Mouse (Mus musculus): ENCODE measurements around the gene Gm20458. TPM values are rescaled to one million over a fixed set of nuclear protein-coding genes. Genes with fewer than 3 reads are reported as not detected.
A peak's percentile ranks its signal among the peaks of the same experiment; 100 is the strongest.

The Gm20458 gene
- polyA plus RNA-seq, 1 experiment from 2014 or later, result 17.6 TPM

DNA sequence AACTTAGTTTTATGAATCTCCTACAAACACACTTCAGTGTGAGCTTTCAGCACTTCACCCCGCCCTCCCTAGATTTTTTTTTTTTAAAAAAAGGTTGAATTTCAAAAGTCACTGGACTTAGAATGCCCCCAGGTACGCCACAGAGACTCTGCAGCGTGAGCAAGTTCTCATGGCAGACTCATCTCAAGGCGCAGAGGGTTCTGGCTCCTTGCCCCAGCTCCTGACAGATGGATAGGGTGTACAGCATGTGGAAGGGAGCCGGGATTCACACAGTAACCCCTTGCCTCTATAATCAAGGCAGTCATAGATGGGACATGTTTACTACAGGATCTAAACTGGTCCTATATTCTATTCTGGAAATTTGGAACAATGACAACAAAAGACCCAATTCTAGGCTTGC, 35.4 kb upstream of the Gm20458 start:
- H3K4me1 ChIP-seq, result peaks cover 8% of the 10 kb centered on the region
- H3K4me3 ChIP-seq, result no peak overlapping the region
- no peak for ATAC-seq (ENCODE audit: borderline replicate concordance, extremely low read depth, low FRiP score, low TSS enrichment)
- no peak overlapping the region for H3K27ac ChIP-seq
- WGBS, result 67% methylated on average over 5 of the region's 5 CpGs
- H3K27me3 ChIP-seq, result no peaks in the 10 kb centered on the region
- H3K4me2 ChIP-seq, result no peak overlapping the region
- no peak overlapping the region for H3K9ac ChIP-seq
- no peaks in the 10 kb centered on the region for H3K9me3 ChIP-seq
- peaks cover 50% of the 10 kb centered on the region for H3K36me3 ChIP-seq

DNA sequence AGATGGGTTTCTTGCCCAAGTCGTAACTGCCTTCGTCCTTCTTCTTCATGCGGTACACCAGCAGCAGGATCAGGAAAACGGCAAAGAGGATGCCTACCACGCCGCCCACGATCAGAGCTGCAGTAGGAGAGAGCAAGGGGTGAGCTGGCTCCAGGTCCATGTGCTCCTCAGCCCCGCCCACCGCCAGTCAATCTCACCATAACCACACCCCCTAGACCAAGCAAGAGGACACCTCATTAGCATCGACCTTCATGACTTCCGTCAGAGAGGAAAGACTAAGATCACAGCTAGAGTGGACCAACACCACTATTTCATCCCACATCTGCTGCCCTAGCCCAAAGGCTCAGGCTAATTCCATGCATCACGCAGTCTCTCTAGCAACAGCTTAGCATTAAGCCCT, 34.6 kb upstream of the Gm20458 start:
- Histone ChIP-seq H3K4me1 (peaks cover 15% of the 10 kb centered on the region), H3K9me3 (no peaks in the 10 kb centered on the region), H3K4me2 (no peak overlapping the region), H3K9ac (no peak overlapping the region), H3K27ac (no peak overlapping the region), H3K4me3 (no peak overlapping the region), H3K36me3 (peaks cover 50% of the 10 kb centered on the region), H3K27me3 (no peaks in the 10 kb centered on the region)
- ATAC-seq (ENCODE audit: borderline replicate concordance, extremely low read depth, low FRiP score, low TSS enrichment), result 0 out of 2 replicates have a peak, but pooled peaks have one; percentile 10
- 29% methylated on average over 12 of the region's 12 CpGs for WGBS

DNA sequence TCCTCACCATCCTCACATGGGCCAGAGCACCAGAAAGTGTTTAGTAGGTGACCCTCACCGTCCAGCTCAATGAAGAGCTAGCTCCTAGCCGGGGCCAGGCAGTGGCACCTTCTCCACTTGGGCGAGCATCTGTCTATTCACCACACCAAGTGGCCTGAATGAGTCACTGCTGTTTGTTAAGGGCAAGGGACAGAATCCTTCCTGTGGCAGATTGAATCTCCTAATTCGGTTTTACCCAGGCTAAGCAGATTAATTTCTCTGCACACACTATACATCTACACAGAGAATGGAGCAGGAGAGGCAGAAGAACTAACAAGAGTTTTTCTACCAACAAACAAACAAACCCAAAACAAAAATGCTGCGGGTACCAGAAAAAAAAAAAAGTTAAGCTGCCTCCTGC, 33.8 kb upstream of the Gm20458 start:
- Histone ChIP-seq H3K27me3 (no peaks in the 10 kb centered on the region), H3K27ac (no peak overlapping the region), H3K4me1 (peaks cover 23% of the 10 kb centered on the region), H3K4me2 (no peak overlapping the region), H3K4me3 (no peak overlapping the region), H3K9me3 (no peaks in the 10 kb centered on the region), H3K9ac (no peak overlapping the region), H3K36me3 (peaks cover 50% of the 10 kb centered on the region)
- no peak for ATAC-seq (ENCODE audit: borderline replicate concordance, extremely low read depth, low FRiP score, low TSS enrichment)
- WGBS, result 78% methylated on average over 5 of the region's 5 CpGs

DNA sequence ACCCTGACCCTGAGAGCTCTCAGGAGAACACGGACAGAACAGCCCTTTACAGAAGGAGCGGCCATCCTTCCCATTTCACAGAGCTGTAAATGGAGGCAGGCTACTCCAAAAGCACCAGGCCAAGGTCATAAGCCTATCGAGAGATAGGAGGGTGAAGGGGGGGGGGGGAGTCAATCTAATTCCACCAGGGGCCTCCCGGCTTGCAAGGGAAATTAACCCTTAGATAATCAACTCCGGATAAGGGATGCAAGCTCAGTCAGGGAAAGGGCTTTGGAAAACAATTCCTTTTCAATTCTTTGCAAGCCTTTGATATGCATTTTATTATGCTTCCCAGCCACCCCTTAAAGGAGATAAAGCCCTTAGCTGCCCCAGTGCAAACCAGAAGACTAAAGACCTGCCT, 32.3 kb upstream of the Gm20458 start:
- H3K4me1 ChIP-seq, result peaks cover 38% of the 10 kb centered on the region
- WGBS, result 44% methylated on average over 5 of the region's 5 CpGs
- H3K9me3 ChIP-seq, result no peaks in the 10 kb centered on the region
- no peak overlapping the region for H3K27ac ChIP-seq
- H3K4me2 ChIP-seq, result no peak overlapping the region
- H3K4me3 ChIP-seq, result no peak overlapping the region
- peaks cover 49% of the 10 kb centered on the region for H3K36me3 ChIP-seq
- no peak for ATAC-seq (ENCODE audit: borderline replicate concordance, extremely low read depth, low FRiP score, low TSS enrichment)
- no peaks in the 10 kb centered on the region for H3K27me3 ChIP-seq
- H3K9ac ChIP-seq, result no peak overlapping the region

DNA sequence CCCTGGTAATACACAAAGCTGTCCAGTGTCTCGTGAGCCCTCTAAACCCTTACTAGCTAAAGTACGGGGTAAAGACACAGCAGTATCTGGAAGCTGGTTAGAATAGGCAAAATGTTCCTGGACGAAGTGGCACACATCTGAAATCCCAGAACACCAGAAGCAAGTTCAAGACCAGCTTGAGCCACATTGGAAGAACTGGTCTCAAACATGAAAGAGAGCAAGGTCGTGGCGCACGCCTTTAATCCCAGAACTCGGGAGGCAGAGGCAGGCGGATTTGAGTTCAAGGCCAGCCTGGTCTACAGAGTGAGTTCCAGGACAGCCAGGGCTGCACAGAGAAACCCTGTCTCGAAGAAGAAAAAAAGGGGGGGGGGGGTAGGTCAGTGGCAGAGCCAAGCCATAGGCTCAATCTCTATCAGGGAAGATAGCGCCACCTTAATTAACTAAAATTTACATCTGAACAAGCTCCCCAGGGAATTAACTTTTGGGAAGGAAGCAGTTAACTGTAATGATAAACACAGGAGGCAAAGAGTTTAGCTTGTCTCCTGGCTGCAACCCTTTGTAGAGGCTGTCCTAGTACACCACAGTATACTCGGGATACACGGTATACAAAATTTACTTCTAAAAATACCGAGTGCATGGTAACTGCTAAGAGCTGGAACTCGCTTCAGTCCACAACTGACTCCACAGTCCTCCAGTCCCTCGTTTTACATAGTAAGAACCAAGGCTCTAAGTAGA, 30.7 kb upstream of the Gm20458 start:
- H3K4me3 ChIP-seq, result no peak overlapping the region
- H3K4me2 ChIP-seq, result no peak overlapping the region
- H3K27ac ChIP-seq, result 0 out of 2 replicates have a peak overlapping the region, but pooled peaks have one; percentile 12
- peaks cover 36% of the 10 kb centered on the region for H3K36me3 ChIP-seq
- H3K27me3 ChIP-seq, result no peaks in the 10 kb centered on the region
- peaks cover 53% of the 10 kb centered on the region for H3K4me1 ChIP-seq
- WGBS, result 54% methylated on average over 15 of the region's 15 CpGs
- no peak overlapping the region for H3K9ac ChIP-seq
- no peak for ATAC-seq (ENCODE audit: borderline replicate concordance, extremely low read depth, low FRiP score, low TSS enrichment)
- no peaks in the 10 kb centered on the region for H3K9me3 ChIP-seq

DNA sequence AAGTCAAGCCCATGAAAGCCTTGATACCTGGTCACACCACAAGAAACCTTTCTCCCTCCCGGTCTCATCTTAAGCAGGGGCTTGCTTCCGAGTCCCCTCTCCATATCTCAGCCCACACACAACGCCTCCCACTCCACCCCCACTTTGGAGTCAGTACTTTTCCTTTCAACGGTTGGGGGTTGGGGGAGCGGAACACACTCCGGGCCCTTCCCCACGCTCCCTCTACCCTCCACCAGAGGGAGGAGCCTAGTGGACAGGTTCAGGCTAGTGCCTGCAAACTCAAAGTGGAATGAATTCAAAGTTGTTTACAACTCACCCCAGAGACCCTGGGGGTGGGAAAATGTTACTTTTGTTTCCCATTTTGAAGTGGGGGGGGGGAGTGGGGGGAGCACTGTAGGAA, 30.1 kb upstream of the Gm20458 start:
- H3K4me1 ChIP-seq, result peaks cover 59% of the 10 kb centered on the region
- peak overlapping the region; percentile 26; the same call in 1 of the 2 replicates for H3K4me2 ChIP-seq
- H3K9ac ChIP-seq, result no peak overlapping the region
- H3K9me3 ChIP-seq, result no peaks in the 10 kb centered on the region
- no peaks in the 10 kb centered on the region for H3K27me3 ChIP-seq
- no peak overlapping the region for H3K4me3 ChIP-seq
- WGBS, result 9% methylated on average over 7 of the region's 7 CpGs
- 0 out of 2 replicates have a peak overlapping the region, but pooled peaks have one; percentile 15 for H3K27ac ChIP-seq
- ATAC-seq (ENCODE audit: borderline replicate concordance, extremely low read depth, low FRiP score, low TSS enrichment), result no peak; the same call in 1 of the 2 replicates
- peaks cover 30% of the 10 kb centered on the region for H3K36me3 ChIP-seq

DNA sequence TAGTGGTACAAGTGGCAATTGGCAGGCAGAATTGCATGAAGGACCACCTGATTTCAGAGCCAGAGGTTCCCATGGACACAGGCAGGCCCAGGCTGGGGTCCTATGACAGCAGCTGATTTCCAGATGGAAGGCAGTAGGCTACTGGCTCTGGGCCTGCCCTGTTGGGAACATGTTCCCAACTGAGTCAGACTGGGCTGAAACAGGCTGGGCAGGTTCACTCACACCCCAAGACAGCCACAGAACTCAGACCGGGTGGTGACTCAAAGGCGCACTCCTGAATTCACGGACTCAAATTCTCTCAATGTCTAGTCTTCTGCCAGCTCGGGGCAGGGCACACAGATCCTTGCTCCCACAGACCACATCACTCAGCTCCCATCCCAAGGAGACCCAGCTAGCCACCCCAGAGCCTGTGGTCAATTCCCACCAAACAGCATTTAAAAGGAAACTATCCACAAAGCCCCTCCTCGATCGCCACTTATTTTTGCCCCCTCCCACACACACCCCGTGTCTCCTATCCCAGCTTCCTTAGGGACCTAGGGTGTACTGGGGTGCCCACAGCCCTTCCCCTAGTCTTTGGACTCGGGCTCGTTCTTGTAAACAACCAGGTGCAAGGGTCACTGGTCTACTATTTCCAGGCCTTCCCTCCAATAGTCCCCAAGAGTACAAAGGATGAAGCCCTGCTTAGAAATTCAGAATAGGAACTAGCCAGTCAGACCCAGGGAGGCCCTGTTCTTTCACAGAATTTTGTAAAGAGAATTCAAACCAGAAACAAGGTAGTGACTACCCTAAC, 28.9 kb upstream of the Gm20458 start:
- ATAC-seq (ENCODE audit: borderline replicate concordance, extremely low read depth, low FRiP score, low TSS enrichment), result no peak

DNA sequence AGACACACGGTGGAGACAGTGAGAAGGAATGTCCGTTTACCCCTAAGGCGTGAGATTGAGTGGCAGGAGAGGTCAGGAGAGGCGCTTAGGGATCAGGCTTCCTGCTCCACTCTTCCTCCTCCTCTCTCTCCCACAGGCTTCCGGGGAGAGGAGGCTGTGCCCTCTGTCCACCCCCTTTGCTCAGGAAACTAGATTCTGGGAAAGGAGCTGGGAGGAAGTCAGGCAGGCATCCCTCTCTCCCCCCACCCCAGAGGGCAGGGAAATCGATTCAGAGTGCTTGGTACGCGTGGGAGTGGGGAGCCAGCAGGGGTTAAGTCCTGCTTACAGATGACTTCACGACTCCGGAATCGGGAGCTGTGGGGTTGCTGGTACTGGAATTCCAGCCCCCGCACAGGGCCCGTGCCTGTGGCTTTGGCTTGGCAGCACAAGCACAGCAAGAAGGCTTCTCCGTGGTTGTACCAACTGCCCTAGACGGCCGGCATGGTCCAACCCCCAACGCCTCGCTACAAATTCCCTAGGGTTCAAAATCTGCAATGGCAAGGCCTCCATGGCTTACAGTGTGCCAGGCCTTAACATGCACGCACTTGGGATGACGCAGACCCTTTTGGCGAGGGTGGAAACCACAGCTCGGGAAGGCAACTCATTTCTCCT, 28.1 kb upstream of the Gm20458 start:
- Histone ChIP-seq H3K9me3 (no peaks in the 10 kb centered on the region), H3K27me3 (no peaks in the 10 kb centered on the region), H3K4me2 (peak overlapping the region; percentile 25), H3K4me3 (no peak overlapping the region; the same call in 1 of the 2 replicates), H3K9ac (0 out of 2 replicates have a peak overlapping the region, but pooled peaks have one; percentile 15), H3K27ac (peak overlapping the region; percentile 71), H3K36me3 (peaks cover 20% of the 10 kb centered on the region), H3K4me1 (peaks cover 74% of the 10 kb centered on the region)
- ATAC-seq (ENCODE audit: borderline replicate concordance, extremely low read depth, low FRiP score, low TSS enrichment), result 0 out of 2 replicates have a peak, but pooled peaks have one; percentile 21
- WGBS, result 23% methylated on average over 22 of the region's 22 CpGs

More for the DNA sequence above, 28.9 kb upstream of the Gm20458 start:
- no peak overlapping the region for H3K9ac ChIP-seq
- H3K4me1 ChIP-seq, result peaks cover 66% of the 10 kb centered on the region
- H3K4me2 ChIP-seq, result peak overlapping the region; percentile 25
- no peak overlapping the region for H3K4me3 ChIP-seq
- WGBS, result 45% methylated on average over 9 of the region's 9 CpGs
- H3K27me3 ChIP-seq, result no peaks in the 10 kb centered on the region
- H3K9me3 ChIP-seq, result no peaks in the 10 kb centered on the region
- peaks cover 25% of the 10 kb centered on the region for H3K36me3 ChIP-seq
- H3K27ac ChIP-seq, result peak overlapping the region; percentile 71

DNA sequence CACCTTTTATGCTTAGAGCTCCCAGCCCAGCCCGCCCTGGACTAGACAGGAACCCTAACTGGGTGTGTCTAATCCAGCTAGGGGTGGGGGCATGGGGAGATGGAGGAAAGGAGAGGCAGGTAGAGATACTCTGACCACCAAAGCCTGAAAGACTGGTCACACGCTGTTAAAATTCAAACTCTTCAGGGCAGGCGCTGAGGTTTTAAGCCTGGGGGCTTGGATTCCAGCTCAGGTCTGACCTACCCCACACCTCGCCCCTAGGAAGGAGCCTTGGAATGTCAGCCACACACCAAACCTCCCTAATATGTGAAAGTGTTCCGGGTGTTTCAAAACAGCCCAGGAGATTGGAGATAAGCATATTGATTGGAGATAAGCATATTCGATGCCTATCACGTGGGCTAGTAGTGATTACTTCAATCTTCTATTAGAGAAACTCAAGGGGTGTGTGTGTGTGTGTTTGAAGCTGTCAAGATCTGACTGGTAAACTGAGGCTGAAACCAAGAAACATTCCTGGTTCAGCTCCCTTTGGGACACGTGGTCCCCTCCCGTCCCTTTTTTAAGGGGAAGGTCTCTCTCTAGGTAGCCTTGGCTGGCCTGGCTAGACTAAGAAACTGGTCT, 27.4 kb upstream of the Gm20458 start:
- H3K4me3 ChIP-seq, result no peak overlapping the region
- H3K4me2 ChIP-seq, result peak overlapping the region; percentile 25
- peak overlapping the region; percentile 71; the same call in 1 of the 2 replicates for H3K27ac ChIP-seq
- no peak overlapping the region for H3K9ac ChIP-seq
- WGBS, result 63% methylated on average over 9 of the region's 9 CpGs
- peaks cover 13% of the 10 kb centered on the region for H3K36me3 ChIP-seq
- H3K27me3 ChIP-seq, result no peaks in the 10 kb centered on the region
- no peaks in the 10 kb centered on the region for H3K9me3 ChIP-seq
- H3K4me1 ChIP-seq, result peaks cover 79% of the 10 kb centered on the region
- no peak for ATAC-seq (ENCODE audit: borderline replicate concordance, extremely low read depth, low FRiP score, low TSS enrichment)

DNA sequence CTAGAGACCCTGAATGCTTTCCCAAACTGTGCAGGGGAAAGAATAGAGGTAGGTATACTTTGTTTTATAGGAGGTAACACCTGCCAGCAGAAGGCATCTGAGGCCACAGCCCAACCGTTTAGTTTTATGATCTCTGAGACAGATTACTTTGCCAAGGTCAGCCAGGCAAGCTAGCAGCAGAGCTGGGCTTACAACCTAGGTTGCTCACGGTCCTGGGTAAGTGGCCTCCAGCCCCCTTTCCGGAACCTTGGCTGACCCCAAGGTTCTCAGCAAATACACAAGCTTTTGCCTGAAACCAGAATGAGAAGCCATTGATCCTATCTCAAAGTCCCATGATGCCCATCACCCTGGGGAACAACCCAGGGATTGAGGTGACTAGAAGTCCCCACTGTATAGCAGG, 26.1 kb upstream of the Gm20458 start:
- Histone ChIP-seq H3K4me2 (no peak overlapping the region), H3K36me3 (no peaks in the 10 kb centered on the region), H3K9ac (no peak overlapping the region), H3K9me3 (no peaks in the 10 kb centered on the region), H3K4me1 (peaks cover 92% of the 10 kb centered on the region), H3K4me3 (no peak overlapping the region), H3K27ac (no peak overlapping the region), H3K27me3 (no peaks in the 10 kb centered on the region)
- no peak for ATAC-seq (ENCODE audit: borderline replicate concordance, extremely low read depth, low FRiP score, low TSS enrichment)
- 42% methylated on average over 3 of the region's 3 CpGs for WGBS
